Mouse (Mus musculus) regulatory T cell (primary cell): ENCODE data around the gene Fscn2.
"Not testable (repeated sequence)": the region's sequence is repeated elsewhere in the genome, so short reads cannot be mapped to it uniquely, and the experiment has no call there.

Source experiments
- in situ Hi-C: fragments of 300-600 bp; cut with MboI, MseI; formaldehyde crosslinking; loops from one replicate; pipeline ENCODE4 v1.15.1; 2025; ENCODE audit warnings: high pct_unique_total_duplicates

Fscn2 gene

DNA sequence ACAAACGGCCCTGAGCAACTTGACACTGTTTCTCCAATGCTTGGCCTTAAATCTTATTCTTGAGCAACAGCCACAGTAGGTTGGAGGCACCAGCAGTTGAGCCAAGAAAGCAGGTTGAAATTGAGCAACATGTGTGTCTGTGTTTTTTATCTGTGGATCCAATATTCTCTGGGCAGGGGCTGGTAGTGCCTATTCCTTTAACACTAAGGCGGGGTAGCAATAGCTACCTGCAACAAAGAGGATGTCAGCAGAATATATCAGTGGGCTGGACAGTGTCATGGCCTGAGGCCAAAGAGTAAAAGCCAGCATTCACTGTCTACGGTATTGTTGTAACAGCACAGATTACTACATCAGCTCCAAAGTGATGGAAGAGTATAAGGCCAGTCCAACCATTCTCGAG, 34.3 kb downstream of the Fscn2 start:
- in situ Hi-C loops: no loop called here

DNA sequence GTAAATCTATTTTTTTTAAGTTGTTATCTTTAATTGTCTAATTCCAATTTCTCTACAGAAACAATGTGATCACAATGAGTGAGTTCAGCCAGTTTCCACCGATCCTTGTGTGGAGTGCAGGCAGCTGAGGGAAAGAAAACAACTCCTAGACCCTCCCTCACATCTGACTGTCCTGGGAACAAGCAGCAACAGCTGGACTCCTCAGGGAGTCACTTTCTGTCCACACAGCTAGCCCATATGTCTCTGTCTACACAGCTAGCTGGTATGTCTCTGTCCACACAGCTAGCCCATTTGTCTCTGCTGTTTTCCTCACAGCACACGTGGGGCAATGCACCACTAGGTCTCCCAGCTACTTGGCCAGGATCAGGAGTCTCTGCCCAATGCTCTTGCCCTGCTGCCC, 36.3 kb downstream of the Fscn2 start:
- in situ Hi-C loops: no loop called here

GRCm38 (mm10) chr11:120399319-120399718, 38.0 kb downstream of the Fscn2 start:
- in situ Hi-C loops: no loop called here

- in situ Hi-C loops: no loop called here
These were observed 43.5 kb downstream of the Fscn2 start for GRCm38 (mm10) chr11:120404814-120405213.

- in situ Hi-C loops: no loop called here
These were observed 44.5 kb downstream of the Fscn2 start for GRCm38 (mm10) chr11:120405867-120406266.

- in situ Hi-C loops: no loop called here
These were observed 45.1 kb downstream of the Fscn2 start for GRCm38 (mm10) chr11:120406445-120406844.

DNA sequence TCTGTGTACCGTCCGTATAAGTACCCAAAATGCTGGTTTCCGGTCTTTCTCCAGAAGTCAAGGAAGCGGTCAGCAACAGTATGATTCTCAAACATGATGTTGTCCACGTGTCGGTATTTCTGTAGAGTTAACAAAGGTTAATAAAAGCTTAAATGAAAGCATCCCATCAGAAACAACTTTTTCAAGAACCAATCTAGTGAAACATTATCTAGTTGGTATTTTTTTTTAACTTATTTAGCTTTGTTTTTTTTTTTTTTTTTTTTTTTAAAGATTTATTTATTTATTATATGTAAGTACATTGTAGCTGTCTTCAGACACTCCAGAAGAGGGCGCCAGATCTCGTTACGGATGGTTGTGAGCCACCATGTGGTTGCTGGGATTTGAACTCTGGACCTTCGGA, 52.3 kb downstream of the Fscn2 start:
- in situ Hi-C loops: not testable (repeated sequence)
